Mouse (Mus musculus): Measurements from ENCODE around the gene Fam90a1a. TPM values are rescaled to one million over a fixed set of nuclear protein-coding genes. Genes with fewer than 3 reads are reported as not detected.

Gene Fam90a1a
- polyA plus RNA-seq, 1 experiment from 2014 or later = not detected

GRCm38 (mm10) chr8:21978193-21978592 is 19.7 kb downstream of the Fam90a1a start:
- WGBS = 67% methylated on average over 4 of the region's 4 CpGs
- Histone ChIP-seq H3K4me1 (no peaks in the 10 kb centered on the region), H3K4me3 (no peak overlapping the region), H3K27ac (replicated peaks) (no peak overlapping the region), H3K36me3 (no peaks in the 10 kb centered on the region), H3K4me2 (replicated peaks) (no peak overlapping the region), H3K27me3 (no peaks in the 10 kb centered on the region), H3K9ac (replicated peaks) (no peak overlapping the region), H3K9me3 (no peaks in the 10 kb centered on the region)
- no peak for ATAC-seq (ENCODE audit: low FRiP score, low read depth)

DNA sequence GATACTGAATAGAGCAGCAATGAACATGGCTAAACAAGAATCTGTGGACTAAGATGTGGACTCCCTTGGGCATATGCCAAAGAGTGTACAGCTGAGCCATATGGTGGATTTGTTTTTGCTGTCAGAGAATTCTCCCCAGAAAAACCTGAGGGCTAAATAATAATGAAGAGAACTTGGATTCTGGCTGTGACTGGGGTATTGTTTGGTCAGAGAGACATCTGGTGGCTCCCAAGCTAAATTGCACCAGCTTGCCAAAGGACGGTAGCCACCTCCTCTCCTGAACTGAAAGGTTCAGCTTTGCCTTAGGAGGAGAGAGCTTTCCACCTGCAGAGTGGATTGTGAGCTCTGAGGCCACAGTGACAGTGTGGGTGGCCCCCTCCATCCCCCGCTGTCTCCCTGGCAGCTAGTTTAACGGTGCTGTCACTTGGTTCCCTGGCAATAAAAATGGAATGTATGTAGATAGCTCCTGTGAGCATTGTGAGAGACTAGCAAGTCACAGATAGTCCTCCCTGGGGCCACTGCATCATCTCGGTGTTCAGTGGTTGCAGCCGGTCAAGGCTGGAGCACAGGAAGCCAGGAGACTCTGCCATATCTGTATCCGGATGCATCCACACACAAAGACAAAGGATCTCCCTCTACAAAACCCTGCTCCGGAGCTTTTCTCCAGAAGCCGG is 23.3 kb downstream of the Fam90a1a start:
- no peaks in the 10 kb centered on the region for H3K9me3 ChIP-seq
- H3K27ac ChIP-seq (replicated peaks) = no peak overlapping the region
- no peaks in the 10 kb centered on the region for H3K36me3 ChIP-seq
- no peak overlapping the region for H3K4me3 ChIP-seq
- H3K9ac ChIP-seq (replicated peaks) = no peak overlapping the region
- H3K4me2 ChIP-seq (replicated peaks) = no peak overlapping the region
- ATAC-seq (ENCODE audit: low FRiP score, low read depth) = peak; percentile 58; the same call in 1 of the 2 replicates
- 67% methylated on average over 8 of the region's 8 CpGs for WGBS
- H3K4me1 ChIP-seq = no peaks in the 10 kb centered on the region
- no peaks in the 10 kb centered on the region for H3K27me3 ChIP-seq

DNA sequence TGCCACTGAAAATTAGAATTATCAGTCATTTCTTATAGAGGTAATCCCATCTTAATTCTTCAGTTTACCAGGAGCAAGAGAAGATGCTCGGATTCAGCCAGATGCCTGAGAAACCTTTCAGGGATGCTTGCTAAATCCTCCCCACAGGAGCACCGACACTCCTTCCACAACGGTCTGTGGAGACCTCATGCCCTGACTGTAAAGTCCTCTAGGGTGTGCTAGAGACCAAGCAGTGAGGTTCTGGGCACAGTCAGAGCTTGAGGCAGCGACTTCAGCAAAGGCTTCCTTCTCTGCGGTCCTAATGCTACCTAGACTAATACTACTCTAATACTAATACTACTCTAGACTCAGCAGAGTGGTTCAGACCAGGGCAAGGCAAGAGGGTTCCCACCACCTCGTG is 33.7 kb downstream of the Fam90a1a start:
- Histone ChIP-seq H3K27ac (replicated peaks) (no peak overlapping the region), H3K27me3 (no peaks in the 10 kb centered on the region), H3K9ac (replicated peaks) (no peak overlapping the region), H3K4me1 (no peaks in the 10 kb centered on the region), H3K4me3 (no peak overlapping the region), H3K4me2 (replicated peaks) (no peak overlapping the region), H3K36me3 (no peaks in the 10 kb centered on the region), H3K9me3 (no peaks in the 10 kb centered on the region)
- peak; percentile 82 for ATAC-seq (ENCODE audit: low FRiP score, low read depth)
- WGBS = 33% methylated on average over 6 of the region's 6 CpGs

GRCm38 (mm10) chr8:21995181-21995580 is 36.7 kb downstream of the Fam90a1a start:
- no peak overlapping the region for H3K4me3 ChIP-seq
- no peaks in the 10 kb centered on the region for H3K27me3 ChIP-seq
- H3K4me1 ChIP-seq = no peaks in the 10 kb centered on the region
- no peaks in the 10 kb centered on the region for H3K36me3 ChIP-seq
- 57% methylated on average over 3 of the region's 3 CpGs for WGBS
- H3K9ac ChIP-seq (replicated peaks) = no peak overlapping the region
- H3K27ac ChIP-seq (replicated peaks) = no peak overlapping the region
- no peaks in the 10 kb centered on the region for H3K9me3 ChIP-seq
- H3K4me2 ChIP-seq (replicated peaks) = no peak overlapping the region
- no peak for ATAC-seq (ENCODE audit: low FRiP score, low read depth)

DNA sequence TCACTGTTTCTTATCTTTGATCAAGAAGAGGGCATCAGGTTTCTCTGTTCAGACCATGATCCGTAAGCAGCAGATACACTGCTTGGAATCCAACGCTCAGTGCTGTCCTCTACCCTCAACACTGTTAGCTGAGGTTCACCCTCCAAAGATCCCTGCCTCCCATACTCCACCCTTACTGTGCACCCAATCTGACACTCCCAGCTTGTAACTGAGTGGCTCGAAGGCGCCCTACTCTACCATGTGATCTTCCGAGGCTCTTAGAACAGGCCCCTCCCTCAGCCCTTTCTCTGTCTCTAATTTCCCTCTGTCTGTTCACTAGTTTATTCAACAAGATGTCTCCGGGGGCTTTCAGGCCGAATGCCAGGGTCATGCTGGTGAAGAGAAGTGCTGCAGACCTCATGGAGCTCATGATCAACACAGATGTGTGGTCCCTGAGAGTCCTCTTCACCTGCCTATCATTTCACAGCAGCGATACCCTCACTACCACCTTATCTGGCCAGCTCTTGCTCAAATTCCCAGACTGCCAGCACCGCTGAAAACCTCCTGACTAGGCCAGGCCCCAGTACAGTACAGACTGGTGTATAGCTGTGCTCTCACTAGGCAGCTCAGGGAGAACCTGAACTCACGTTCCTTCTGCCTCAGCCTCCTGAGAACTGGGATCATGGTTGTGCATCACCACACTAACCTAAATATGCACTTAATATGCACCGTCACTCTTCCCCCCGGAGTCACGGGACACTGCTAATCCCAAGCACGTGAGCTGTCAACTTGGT is 46.4 kb downstream of the Fam90a1a start:
- peak; percentile 69 for ATAC-seq (ENCODE audit: low FRiP score, low read depth)
- H3K36me3 ChIP-seq = no peaks in the 10 kb centered on the region
- H3K4me2 ChIP-seq (replicated peaks) = no peak overlapping the region
- H3K27me3 ChIP-seq = no peaks in the 10 kb centered on the region
- WGBS = 78% methylated on average over 14 of the region's 14 CpGs
- no peaks in the 10 kb centered on the region for H3K4me1 ChIP-seq
- no peaks in the 10 kb centered on the region for H3K9me3 ChIP-seq
- H3K27ac ChIP-seq (replicated peaks) = no peak overlapping the region
- H3K4me3 ChIP-seq = no peak overlapping the region
- H3K9ac ChIP-seq (replicated peaks) = no peak overlapping the region

GRCm38 (mm10) chr8:22006423-22006822 is 47.9 kb downstream of the Fam90a1a start:
- Histone ChIP-seq H3K4me3 (no peak overlapping the region), H3K27me3 (no peaks in the 10 kb centered on the region), H3K4me1 (no peaks in the 10 kb centered on the region), H3K9ac (replicated peaks) (no peak overlapping the region), H3K27ac (replicated peaks) (no peak overlapping the region), H3K9me3 (no peaks in the 10 kb centered on the region), H3K4me2 (replicated peaks) (no peak overlapping the region), H3K36me3 (no peaks in the 10 kb centered on the region)
- WGBS = 85% methylated on average over 6 of the region's 6 CpGs
- no peak for ATAC-seq (ENCODE audit: low FRiP score, low read depth)

DNA sequence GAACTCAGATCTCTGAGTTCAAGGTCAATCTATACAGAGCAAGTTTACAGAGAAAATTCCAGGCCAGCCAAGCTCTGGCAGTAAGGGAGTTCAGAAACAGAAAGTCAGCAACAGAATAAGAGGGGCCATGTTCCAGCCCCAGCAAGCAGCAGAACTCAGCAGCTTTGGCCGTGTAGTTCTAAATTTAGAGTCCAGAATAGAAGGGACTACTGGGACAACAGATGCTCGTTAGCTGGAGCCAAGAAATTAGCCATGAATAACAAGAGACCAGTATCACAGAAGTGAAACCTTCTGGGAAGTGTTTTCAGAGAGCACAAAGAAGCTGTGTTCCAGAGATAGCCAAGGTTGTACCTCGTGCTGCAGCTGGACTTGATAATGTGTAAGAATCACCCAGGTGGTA is 50.9 kb downstream of the Fam90a1a start:
- no peak overlapping the region for H3K4me3 ChIP-seq
- 74% methylated on average over 3 of the region's 3 CpGs for WGBS
- H3K4me1 ChIP-seq = no peaks in the 10 kb centered on the region

GRCm38 (mm10) chr8:22013034-22013707 is 54.7 kb downstream of the Fam90a1a start:
- Histone ChIP-seq H3K9ac (replicated peaks) (no peak overlapping the region), H3K27me3 (no peaks in the 10 kb centered on the region), H3K9me3 (no peaks in the 10 kb centered on the region), H3K4me2 (replicated peaks) (no peak overlapping the region), H3K4me1 (no peaks in the 10 kb centered on the region), H3K36me3 (no peaks in the 10 kb centered on the region), H3K4me3 (no peak overlapping the region), H3K27ac (replicated peaks) (no peak overlapping the region)
- no peak for ATAC-seq (ENCODE audit: low FRiP score, low read depth)
- 72% methylated on average over 24 of the region's 24 CpGs for WGBS

More for the DNA sequence above, 50.9 kb downstream of the Fam90a1a start:
- Histone ChIP-seq H3K27me3 (no peaks in the 10 kb centered on the region), H3K4me2 (replicated peaks) (no peak overlapping the region), H3K36me3 (no peaks in the 10 kb centered on the region), H3K9ac (replicated peaks) (no peak overlapping the region), H3K9me3 (no peaks in the 10 kb centered on the region), H3K27ac (replicated peaks) (no peak overlapping the region)
- ATAC-seq (ENCODE audit: low FRiP score, low read depth) = no peak

Other genes with a start within 250 kb of the Fam90a1a start
- gene Defa24, start 224.2 kb upstream of the Fam90a1a start, polyA plus RNA-seq (2016; fragmentation: Nextera tagmentation; extraction: Ambion mirVana) = not detected in 2 replicates
- not detected in 2 replicates for gene Defb50, start 135.2 kb upstream of the Fam90a1a start, polyA plus RNA-seq (2016; fragmentation: Nextera tagmentation; extraction: Ambion mirVana)
- gene Defb2, start 118.8 kb upstream of the Fam90a1a start, polyA plus RNA-seq (2016; fragmentation: Nextera tagmentation; extraction: Ambion mirVana) = not detected in 2 replicates
- gene Defb10, start 99.8 kb upstream of the Fam90a1a start, polyA plus RNA-seq (2016; fragmentation: Nextera tagmentation; extraction: Ambion mirVana) = not detected in 2 replicates
- not detected in 2 replicates for gene Defb9, start 73.3 kb upstream of the Fam90a1a start, polyA plus RNA-seq (2016; fragmentation: Nextera tagmentation; extraction: Ambion mirVana)
- gene Defb11, start 52.3 kb upstream of the Fam90a1a start, polyA plus RNA-seq (2016; fragmentation: Nextera tagmentation; extraction: Ambion mirVana) = 1.3 TPM in 1 of 2 replicates, not detected in the other
- not detected in 2 replicates for gene Defb15, start 26.0 kb upstream of the Fam90a1a start, polyA plus RNA-seq (2016; fragmentation: Nextera tagmentation; extraction: Ambion mirVana)
- not detected in 2 replicates for gene Defb35, start 20.4 kb upstream of the Fam90a1a start, polyA plus RNA-seq (2016; fragmentation: Nextera tagmentation; extraction: Ambion mirVana)
- not detected in 2 replicates for gene Defb13, start 12.0 kb upstream of the Fam90a1a start, polyA plus RNA-seq (2016; fragmentation: Nextera tagmentation; extraction: Ambion mirVana)
- not detected in 2 replicates for gene Ccdc70, start 11.1 kb downstream of the Fam90a1a start, polyA plus RNA-seq (2016; fragmentation: Nextera tagmentation; extraction: Ambion mirVana)
- gene Atp7b, start 101.6 kb downstream of the Fam90a1a start, polyA plus RNA-seq (2016; fragmentation: Nextera tagmentation; extraction: Ambion mirVana) = 1.9 and 2.6 TPM in 2 replicates
- 31.7 and 37.9 TPM in 2 replicates for gene Alg11, start 102.0 kb downstream of the Fam90a1a start, polyA plus RNA-seq (2016; fragmentation: Nextera tagmentation; extraction: Ambion mirVana)
- gene Nek5, start 166.3 kb downstream of the Fam90a1a start, polyA plus RNA-seq (2016; fragmentation: Nextera tagmentation; extraction: Ambion mirVana) = 0.31 and 0.41 TPM in 2 replicates
- gene Nek3, start 207.7 kb downstream of the Fam90a1a start, polyA plus RNA-seq (2016; fragmentation: Nextera tagmentation; extraction: Ambion mirVana) = 7.4 and 10.2 TPM in 2 replicates
- 50.7 and 55.4 TPM in 2 replicates for gene Ckap2, start 227.1 kb downstream of the Fam90a1a start, polyA plus RNA-seq (2016; fragmentation: Nextera tagmentation; extraction: Ambion mirVana)
- 39.3 and 41.0 TPM in 2 replicates for gene Vps36, start 234.1 kb downstream of the Fam90a1a start, polyA plus RNA-seq (2016; fragmentation: Nextera tagmentation; extraction: Ambion mirVana)

All from midbrain, embryonic 12.5 days (tissue).